Mouse (Mus musculus): ENCODE measurements around the gene Parvb. TPM values are rescaled to one million over a fixed set of nuclear protein-coding genes. Genes with fewer than 3 reads are reported as not detected.

The Parvb gene
- polyA plus RNA-seq, 1 experiment: 103 TPM

GRCm38 (mm10) chr15:84336281-84336817 is 104.5 kb downstream of the Parvb start:
- no peak for TF ChIP-seq FOSL1 (IDR thresholded peaks at IDR 0.05; ENCODE audit: insufficient read depth, low read length, poor library complexity, severe bottlenecking)
- TF ChIP-seq CTCF (IDR thresholded peaks at IDR 0.05; ENCODE audit: control insufficient read depth, insufficient read depth, insufficient read length): no peak
- no peak for TF ChIP-seq USF1 (IDR thresholded peaks at IDR 0.05; ENCODE audit: low read depth)
- TF ChIP-seq MYOD1 (IDR thresholded peaks at IDR 0.05; ENCODE audit: control insufficient read depth, insufficient read length, low read depth): no peak
- TF ChIP-seq MAX (IDR thresholded peaks at IDR 0.05): no peak
- no peak for TF ChIP-seq CEBPB (IDR thresholded peaks at IDR 0.05; ENCODE audit: low read depth)
- no peak for TF ChIP-seq MYOG (IDR thresholded peaks at IDR 0.05; ENCODE audit: control insufficient read depth, extremely low read depth, insufficient read length)
- Histone ChIP-seq H3K4me3 (ENCODE audit: insufficient read depth, poor library complexity, severe bottlenecking) (no peak overlapping the region), H3K36me3 (ENCODE audit: control insufficient read depth, insufficient read depth) (no peaks in the 10 kb centered on the region)

GRCm38 (mm10) chr15:84337599-84337998 is 105.8 kb downstream of the Parvb start:
- Histone ChIP-seq H3ac (ENCODE audit: control insufficient read depth, insufficient read length, low read depth) (no peak overlapping the region), H3K79me2 (ENCODE audit: control insufficient read depth, insufficient read depth) (no peaks in the 10 kb centered on the region), H3K27me3 (ENCODE audit: control insufficient read depth, insufficient read depth, insufficient read length) (peaks cover 27% of the 10 kb centered on the region), H3K4me3 (ENCODE audit: insufficient read depth, poor library complexity, severe bottlenecking) (no peak overlapping the region), H3K36me3 (ENCODE audit: control insufficient read depth, insufficient read depth) (no peaks in the 10 kb centered on the region), H3K79me3 (ENCODE audit: low read depth) (no peaks in the 10 kb centered on the region)
- TF ChIP-seq MYOD1 (IDR thresholded peaks at IDR 0.05; ENCODE audit: control insufficient read depth, insufficient read length, low read depth) (no peak), MYOG (IDR thresholded peaks at IDR 0.05; ENCODE audit: control insufficient read depth, extremely low read depth, insufficient read length) (no peak), CTCF (IDR thresholded peaks at IDR 0.05; ENCODE audit: control insufficient read depth, insufficient read depth, insufficient read length) (no peak), USF1 (IDR thresholded peaks at IDR 0.05; ENCODE audit: low read depth) (no peak), FOSL1 (IDR thresholded peaks at IDR 0.05; ENCODE audit: insufficient read depth, low read length, poor library complexity, severe bottlenecking) (no peak), MAX (IDR thresholded peaks at IDR 0.05) (no peak), CEBPB (IDR thresholded peaks at IDR 0.05; ENCODE audit: low read depth) (no peak)

More at GRCm38 (mm10) chr15:84336281-84336817, 104.5 kb downstream of the Parvb start:
- no peaks in the 10 kb centered on the region for H3K79me2 ChIP-seq (ENCODE audit: control insufficient read depth, insufficient read depth)
- H3K79me3 ChIP-seq (ENCODE audit: low read depth): no peaks in the 10 kb centered on the region
- H3K27me3 ChIP-seq (ENCODE audit: control insufficient read depth, insufficient read depth, insufficient read length): peaks cover 20% of the 10 kb centered on the region
- no peak overlapping the region for H3ac ChIP-seq (ENCODE audit: control insufficient read depth, insufficient read length, low read depth)

- TF ChIP-seq USF1 (IDR thresholded peaks at IDR 0.05; ENCODE audit: low read depth): no peak
- TF ChIP-seq CEBPB (IDR thresholded peaks at IDR 0.05; ENCODE audit: low read depth): no peak
- TF ChIP-seq CTCF (IDR thresholded peaks at IDR 0.05; ENCODE audit: control insufficient read depth, insufficient read depth, insufficient read length): no peak
- TF ChIP-seq MYOG (IDR thresholded peaks at IDR 0.05; ENCODE audit: control insufficient read depth, extremely low read depth, insufficient read length): no peak
- no peak for TF ChIP-seq FOSL1 (IDR thresholded peaks at IDR 0.05; ENCODE audit: insufficient read depth, low read length, poor library complexity, severe bottlenecking)
- no peak for TF ChIP-seq MYOD1 (IDR thresholded peaks at IDR 0.05; ENCODE audit: control insufficient read depth, insufficient read length, low read depth)
- TF ChIP-seq MAX (IDR thresholded peaks at IDR 0.05): no peak
- Histone ChIP-seq H3K36me3 (ENCODE audit: control insufficient read depth, insufficient read depth) (no peaks in the 10 kb centered on the region), H3K27me3 (ENCODE audit: control insufficient read depth, insufficient read depth, insufficient read length) (peaks cover 22% of the 10 kb centered on the region), H3ac (ENCODE audit: control insufficient read depth, insufficient read length, low read depth) (no peak overlapping the region), H3K79me3 (ENCODE audit: low read depth) (no peaks in the 10 kb centered on the region), H3K79me2 (ENCODE audit: control insufficient read depth, insufficient read depth) (no peaks in the 10 kb centered on the region), H3K4me3 (ENCODE audit: insufficient read depth, poor library complexity, severe bottlenecking) (no peak overlapping the region)
Observed at GRCm38 (mm10) chr15:84340926-84341325, 109.1 kb downstream of the Parvb start.

GRCm38 (mm10) chr15:84348769-84349168 is 116.9 kb downstream of the Parvb start:
- no peak for TF ChIP-seq FOSL1 (IDR thresholded peaks at IDR 0.05; ENCODE audit: insufficient read depth, low read length, poor library complexity, severe bottlenecking)
- TF ChIP-seq MYOG (IDR thresholded peaks at IDR 0.05; ENCODE audit: control insufficient read depth, extremely low read depth, insufficient read length): no peak
- TF ChIP-seq USF1 (IDR thresholded peaks at IDR 0.05; ENCODE audit: low read depth): no peak
- no peak for TF ChIP-seq MAX (IDR thresholded peaks at IDR 0.05)
- no peak for TF ChIP-seq CEBPB (IDR thresholded peaks at IDR 0.05; ENCODE audit: low read depth)
- TF ChIP-seq MYOD1 (IDR thresholded peaks at IDR 0.05; ENCODE audit: control insufficient read depth, insufficient read length, low read depth): no peak
- TF ChIP-seq CTCF (IDR thresholded peaks at IDR 0.05; ENCODE audit: control insufficient read depth, insufficient read depth, insufficient read length): no peak
- H3K36me3 ChIP-seq (ENCODE audit: control insufficient read depth, insufficient read depth): no peaks in the 10 kb centered on the region
- no peak overlapping the region for H3ac ChIP-seq (ENCODE audit: control insufficient read depth, insufficient read length, low read depth)
- H3K79me2 ChIP-seq (ENCODE audit: control insufficient read depth, insufficient read depth): no peaks in the 10 kb centered on the region
- H3K27me3 ChIP-seq (ENCODE audit: control insufficient read depth, insufficient read depth, insufficient read length): peaks cover 8% of the 10 kb centered on the region
- H3K79me3 ChIP-seq (ENCODE audit: low read depth): no peaks in the 10 kb centered on the region
- no peak overlapping the region for H3K4me3 ChIP-seq (ENCODE audit: insufficient read depth, poor library complexity, severe bottlenecking)

- H3K4me3 ChIP-seq (ENCODE audit: insufficient read depth, poor library complexity, severe bottlenecking): no peak overlapping the region
- no peaks in the 10 kb centered on the region for H3K36me3 ChIP-seq (ENCODE audit: control insufficient read depth, insufficient read depth)
- no peak overlapping the region for H3ac ChIP-seq (ENCODE audit: control insufficient read depth, insufficient read length, low read depth)
- no peaks in the 10 kb centered on the region for H3K79me3 ChIP-seq (ENCODE audit: low read depth)
- TF ChIP-seq USF1 (IDR thresholded peaks at IDR 0.05; ENCODE audit: low read depth) (no peak), CEBPB (IDR thresholded peaks at IDR 0.05; ENCODE audit: low read depth) (no peak), MAX (IDR thresholded peaks at IDR 0.05) (no peak), MYOD1 (IDR thresholded peaks at IDR 0.05; ENCODE audit: control insufficient read depth, insufficient read length, low read depth) (no peak), CTCF (IDR thresholded peaks at IDR 0.05; ENCODE audit: control insufficient read depth, insufficient read depth, insufficient read length) (no peak), MYOG (IDR thresholded peaks at IDR 0.05; ENCODE audit: control insufficient read depth, extremely low read depth, insufficient read length) (no peak), FOSL1 (IDR thresholded peaks at IDR 0.05; ENCODE audit: insufficient read depth, low read length, poor library complexity, severe bottlenecking) (no peak)
- no peaks in the 10 kb centered on the region for H3K79me2 ChIP-seq (ENCODE audit: control insufficient read depth, insufficient read depth)
- H3K27me3 ChIP-seq (ENCODE audit: control insufficient read depth, insufficient read depth, insufficient read length): peaks cover 14% of the 10 kb centered on the region
Observed at GRCm38 (mm10) chr15:84349915-84350738, 118.3 kb downstream of the Parvb start.

All from C2C12 (cell line).